Mouse (Mus musculus) forebrain, embryonic 15.5 days (tissue): ENCODE measurements around the gene Trim72. TPM values are rescaled to one million over a fixed set of nuclear protein-coding genes. Genes with fewer than 3 reads are reported as not detected.

Experiments
- polyA plus RNA-seq: library from polyadenylated mRNA; unstranded; fragments of >200 nt; fragmentation: Nextera tagmentation; extraction: Ambion mirVana; gene quantifications from 2 replicates; pipeline ENCODE4 v1.2.1, GENCODE M21; 2015

Trim72 gene
- polyA plus RNA-seq, 1 experiment from 2014 or later: not detected

Other genes with a start within 250 kb of the Trim72 start
- 8.7 and 8.8 TPM in 2 replicates for gene Orai3, start 234.1 kb upstream of the Trim72 start, polyA plus RNA-seq
- 22.4 and 24.8 TPM in 2 replicates for gene Setd1a, start 227.3 kb upstream of the Trim72 start, polyA plus RNA-seq
- not detected in 2 replicates for gene Gm49388, start 218.3 kb upstream of the Trim72 start, polyA plus RNA-seq
- gene Hsd3b7, start 203.3 kb upstream of the Trim72 start, polyA plus RNA-seq: 7.4 TPM in 2 replicates
- 19.2 and 21.3 TPM in 2 replicates for gene Stx4a, start 179.7 kb upstream of the Trim72 start, polyA plus RNA-seq
- gene Stx1b, start 179.4 kb upstream of the Trim72 start, polyA plus RNA-seq: 34.5 and 37.4 TPM in 2 replicates
- gene Zfp646, start 127.7 kb upstream of the Trim72 start, polyA plus RNA-seq: 13.2 and 13.7 TPM in 2 replicates
- 46.2 and 48.4 TPM in 2 replicates for gene Zfp668, start 127.1 kb upstream of the Trim72 start, polyA plus RNA-seq
- gene Prss53, start 113.0 kb upstream of the Trim72 start, polyA plus RNA-seq: 0.78 and 0.92 TPM in 2 replicates
- not detected in 2 replicates for gene Gm21974, start 108.5 kb upstream of the Trim72 start, polyA plus RNA-seq
- 65.7 and 69.7 TPM in 2 replicates for gene Vkorc1, start 108.3 kb upstream of the Trim72 start, polyA plus RNA-seq
- gene Bckdk, start 99.9 kb upstream of the Trim72 start, polyA plus RNA-seq: 81.7 and 84.3 TPM in 2 replicates
- gene Kat8, start 91.4 kb upstream of the Trim72 start, polyA plus RNA-seq: 52.7 and 56.5 TPM in 2 replicates
- 0.20 and 0.29 TPM in 2 replicates for gene Prss8, start 73.8 kb upstream of the Trim72 start, polyA plus RNA-seq
- 9.6 and 11.6 TPM in 2 replicates for gene Prss36, start 57.2 kb upstream of the Trim72 start, polyA plus RNA-seq
- 438 and 469 TPM in 2 replicates for gene Fus, start 36.5 kb upstream of the Trim72 start, polyA plus RNA-seq
- 4.1 and 6.7 TPM in 2 replicates for gene Pycard, start 10.1 kb upstream of the Trim72 start, polyA plus RNA-seq
- 0.96 and 1.0 TPM in 2 replicates for gene Itgam, start 58.7 kb downstream of the Trim72 start, polyA plus RNA-seq
- gene Gm49368, start 58.7 kb downstream of the Trim72 start, polyA plus RNA-seq: not detected in 2 replicates
- gene Itgax, start 125.6 kb downstream of the Trim72 start, polyA plus RNA-seq: 0.27 TPM in 1 of 2 replicates, not detected in the other
- gene Itgad, start 150.4 kb downstream of the Trim72 start, polyA plus RNA-seq: not detected in 2 replicates
- gene Cox6a2, start 202.4 kb downstream of the Trim72 start, polyA plus RNA-seq: 0.78 TPM in 1 of 2 replicates, not detected in the other
- 11.0 and 12.0 TPM in 2 replicates for gene Armc5, start 233.4 kb downstream of the Trim72 start, polyA plus RNA-seq
- 8.8 and 9.7 TPM in 2 replicates for gene 9130023H24Rik, start 234.1 kb downstream of the Trim72 start, polyA plus RNA-seq
- gene Tgfb1i1, start 242.9 kb downstream of the Trim72 start, polyA plus RNA-seq: 14.0 and 14.6 TPM in 2 replicates